Mouse (Mus musculus): Measurements from ENCODE around the gene Rufy3. TPM values are rescaled to one million over a fixed set of nuclear protein-coding genes. Genes with fewer than 3 reads are reported as not detected.

Gene Rufy3
- polyA plus RNA-seq, 1 experiment from 2014 or later: 9.2 TPM

DNA sequence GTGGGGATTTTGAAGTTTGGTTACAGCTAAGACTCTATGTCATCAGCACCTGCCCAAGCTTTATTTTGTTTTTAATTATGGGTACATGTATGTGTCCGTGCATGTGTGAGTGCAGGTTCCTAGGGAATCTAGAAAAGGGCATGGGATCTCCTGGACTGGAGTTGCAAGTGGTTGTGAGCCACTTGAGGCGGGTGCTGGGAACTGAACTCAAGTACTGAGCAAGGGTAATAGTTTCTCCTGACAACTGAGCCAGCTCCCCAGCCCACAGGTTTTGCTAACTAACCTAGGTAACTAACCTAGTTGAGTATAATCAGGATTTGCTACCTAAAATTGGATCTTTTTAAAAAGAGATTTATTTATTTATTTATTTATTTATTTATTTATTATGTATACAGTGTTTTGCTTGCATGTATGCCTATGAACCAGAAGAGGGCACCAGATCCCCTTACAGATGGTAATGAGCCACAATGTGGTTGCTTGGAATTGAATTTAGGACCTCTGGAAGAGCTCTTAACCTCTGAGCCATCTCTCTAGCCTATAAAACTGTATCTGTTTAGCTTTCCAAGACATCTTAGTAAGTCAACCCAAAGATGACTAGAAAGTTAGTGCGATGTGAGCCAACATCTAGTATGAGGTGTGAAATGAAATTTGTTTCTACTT lies 124.6 kb downstream of the Rufy3 start:
- Histone ChIP-seq H3K27ac (no peak overlapping the region), H3K27me3 (no peaks in the 10 kb centered on the region), H3K4me2 (no peak overlapping the region), H3K4me1 (replicated peaks) (peaks cover 11% of the 10 kb centered on the region), H3K4me3 (no peak overlapping the region), H3K9me3 (replicated peaks) (no peaks in the 10 kb centered on the region), H3K9ac (no peak overlapping the region), H3K36me3 (no peaks in the 10 kb centered on the region)
- ATAC-seq (replicated peaks; ENCODE audit: insufficient number of reproducible peaks, insufficient read depth, low FRiP score, low read depth): no peak
- WGBS: 72% methylated on average over 3 of the region's 3 CpGs

DNA sequence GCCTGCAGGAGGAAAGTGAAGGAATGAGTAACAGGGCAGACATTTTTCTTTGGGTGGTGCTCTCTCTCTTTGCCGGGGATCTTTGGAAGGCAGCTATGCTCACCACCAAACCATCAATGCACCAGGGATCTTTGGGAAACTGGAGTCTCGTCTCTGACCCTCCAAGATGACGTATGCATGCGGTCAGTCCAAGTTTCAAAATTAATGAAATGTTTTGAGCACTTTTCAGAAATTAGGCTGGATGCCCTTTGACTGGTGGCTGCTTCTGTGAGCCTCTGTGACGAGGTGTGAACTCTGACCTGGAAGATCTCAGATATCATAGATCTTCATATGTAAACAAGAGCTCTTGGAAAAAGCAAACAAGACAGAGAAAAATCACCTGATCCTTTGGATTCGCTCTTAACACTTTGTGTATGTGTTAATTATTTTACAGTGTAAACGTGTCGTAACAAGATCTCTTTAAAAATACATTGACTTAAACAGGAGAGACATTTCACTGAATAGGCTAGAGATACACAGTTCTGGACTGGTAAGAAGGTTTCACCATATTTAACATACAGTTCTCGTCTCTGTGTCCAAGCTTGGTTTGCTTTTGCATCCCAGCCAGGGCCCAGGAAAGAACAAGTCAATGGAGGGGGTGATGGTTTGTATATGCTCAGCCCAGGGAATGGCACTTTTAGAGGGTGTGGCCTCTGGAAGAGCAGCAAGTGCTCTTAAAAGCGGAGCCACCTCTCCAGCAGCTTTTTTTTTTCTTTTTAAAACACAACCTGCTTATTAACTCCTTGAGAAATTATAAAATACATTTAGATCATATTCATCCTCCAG lies 126.1 kb downstream of the Rufy3 start:
- H3K9me3 ChIP-seq (replicated peaks): no peaks in the 10 kb centered on the region
- H3K4me1 ChIP-seq (replicated peaks): 0 out of 2 replicates have a peak, but pooled peaks cover 4% of the 10 kb centered on the region
- H3K4me3 ChIP-seq: no peak overlapping the region
- no peak overlapping the region for H3K9ac ChIP-seq
- H3K4me2 ChIP-seq: no peak overlapping the region
- ATAC-seq (replicated peaks; ENCODE audit: insufficient number of reproducible peaks, insufficient read depth, low FRiP score, low read depth): no peak
- no peak overlapping the region for H3K27ac ChIP-seq
- no peaks in the 10 kb centered on the region for H3K27me3 ChIP-seq
- no peaks in the 10 kb centered on the region for H3K36me3 ChIP-seq
- WGBS: 71% methylated on average over 10 of the region's 10 CpGs

DNA sequence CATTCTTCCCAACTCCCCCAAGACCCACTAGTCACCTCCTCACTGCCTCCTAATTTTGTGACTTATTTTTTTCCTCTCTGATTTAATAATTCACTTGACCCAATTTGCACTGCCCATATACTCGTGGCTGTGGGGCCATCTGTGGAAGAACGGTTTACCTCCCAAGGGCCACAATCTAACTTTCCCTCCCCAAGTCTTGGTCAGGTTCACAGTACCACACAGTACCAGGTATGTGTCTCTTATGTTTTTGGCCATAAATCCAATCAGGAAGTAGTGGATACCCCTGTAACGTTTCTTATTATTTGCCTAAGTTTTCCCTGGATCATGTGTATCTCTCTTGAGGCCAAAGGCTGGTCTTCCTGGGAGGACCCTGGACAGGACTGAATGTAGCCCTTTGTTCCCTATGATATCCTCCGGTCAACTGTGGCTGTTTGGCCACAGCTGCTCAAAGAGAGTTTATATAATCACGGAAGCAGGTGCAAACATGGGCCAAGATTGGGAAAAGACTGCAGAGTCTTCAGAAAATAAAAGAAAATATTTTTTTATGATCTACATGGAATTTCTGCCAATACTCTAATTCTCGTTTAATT lies 126.8 kb downstream of the Rufy3 start:
- Histone ChIP-seq H3K27me3 (no peaks in the 10 kb centered on the region), H3K36me3 (no peaks in the 10 kb centered on the region), H3K4me3 (no peak overlapping the region), H3K9ac (no peak overlapping the region), H3K27ac (no peak overlapping the region), H3K4me1 (replicated peaks) (0 out of 2 replicates have a peak, but pooled peaks cover 3% of the 10 kb centered on the region), H3K9me3 (replicated peaks) (no peaks in the 10 kb centered on the region), H3K4me2 (no peak overlapping the region)
- WGBS: 76% methylated on average over 6 of the region's 6 CpGs
- ATAC-seq (replicated peaks; ENCODE audit: insufficient number of reproducible peaks, insufficient read depth, low FRiP score, low read depth): no peak

DNA sequence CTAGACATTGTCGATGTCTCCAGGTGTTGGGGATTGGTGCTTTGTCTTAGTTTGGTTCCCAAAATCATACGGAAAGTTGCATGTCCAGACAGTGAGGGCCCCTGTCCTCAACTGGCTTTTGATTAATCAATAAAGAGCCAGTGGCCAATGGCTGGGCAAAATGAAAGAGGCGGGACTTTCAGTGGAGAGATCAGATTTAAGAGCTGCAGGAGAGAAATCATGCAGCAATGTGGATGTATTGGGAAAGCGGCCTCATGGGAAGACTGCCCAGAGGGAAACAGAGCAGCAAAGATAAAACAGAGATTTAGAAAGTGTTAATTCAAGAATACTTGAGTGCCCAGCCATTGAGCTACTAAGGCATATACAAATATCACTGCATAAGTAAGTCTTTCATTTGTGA lies 127.7 kb downstream of the Rufy3 start:
- Histone ChIP-seq H3K9me3 (replicated peaks) (no peaks in the 10 kb centered on the region), H3K9ac (no peak overlapping the region), H3K4me2 (no peak overlapping the region), H3K27me3 (no peaks in the 10 kb centered on the region), H3K36me3 (no peaks in the 10 kb centered on the region), H3K4me3 (no peak overlapping the region), H3K27ac (no peak overlapping the region), H3K4me1 (replicated peaks) (0 out of 2 replicates have a peak, but pooled peaks cover 3% of the 10 kb centered on the region)
- 87% methylated on average over 4 of the region's 4 CpGs for WGBS
- no peak for ATAC-seq (replicated peaks; ENCODE audit: insufficient number of reproducible peaks, insufficient read depth, low FRiP score, low read depth)

DNA sequence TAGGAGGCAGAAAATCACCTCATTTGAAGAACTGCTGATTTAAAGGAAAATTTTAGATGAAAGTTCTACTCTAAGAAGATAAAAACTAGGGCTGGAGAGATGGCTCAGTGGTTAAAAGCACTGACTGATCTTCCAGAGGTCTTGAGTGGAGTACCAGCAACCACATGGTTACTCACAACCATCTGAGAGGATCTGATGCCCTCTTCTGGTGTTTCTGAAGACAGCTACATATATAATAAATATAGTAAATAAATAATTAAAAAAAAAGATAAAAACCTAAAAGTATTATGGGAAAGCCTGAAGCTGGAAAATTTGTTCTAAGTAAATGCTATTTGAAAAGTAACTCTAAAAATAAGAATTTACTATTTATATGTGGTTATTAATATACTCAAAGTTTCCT lies 128.2 kb downstream of the Rufy3 start:
- Histone ChIP-seq H3K9me3 (replicated peaks) (no peaks in the 10 kb centered on the region), H3K36me3 (no peaks in the 10 kb centered on the region), H3K27me3 (no peaks in the 10 kb centered on the region), H3K4me2 (no peak overlapping the region), H3K4me3 (no peak overlapping the region), H3K4me1 (replicated peaks) (0 out of 2 replicates have a peak, but pooled peaks cover 3% of the 10 kb centered on the region), H3K9ac (no peak overlapping the region), H3K27ac (no peak overlapping the region)
- ATAC-seq (replicated peaks; ENCODE audit: insufficient number of reproducible peaks, insufficient read depth, low FRiP score, low read depth): no peak

DNA sequence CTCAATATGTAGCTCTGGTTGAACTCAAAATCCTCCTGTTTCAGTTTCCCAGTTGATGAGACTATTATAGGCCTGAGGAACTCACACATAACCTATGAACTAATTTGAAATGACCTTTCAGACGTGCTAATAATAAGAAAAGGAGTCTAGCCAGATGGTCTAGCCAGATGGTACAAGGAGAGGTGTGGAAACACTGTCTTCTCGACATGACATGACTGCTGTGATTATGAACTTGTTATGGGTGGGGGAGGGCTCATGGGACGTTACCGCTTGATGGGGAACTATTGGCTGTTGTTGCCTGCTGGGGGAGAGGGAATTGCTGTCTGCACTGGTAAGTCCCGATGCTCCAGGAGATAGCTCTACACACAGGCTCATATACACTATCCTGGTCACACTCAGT lies 132.5 kb downstream of the Rufy3 start:
- no peaks in the 10 kb centered on the region for H3K9me3 ChIP-seq (replicated peaks)
- H3K27me3 ChIP-seq: no peaks in the 10 kb centered on the region
- no peak overlapping the region for H3K4me3 ChIP-seq
- no peaks in the 10 kb centered on the region for H3K36me3 ChIP-seq
- H3K4me2 ChIP-seq: no peak overlapping the region
- no peaks in the 10 kb centered on the region for H3K4me1 ChIP-seq (replicated peaks)
- H3K9ac ChIP-seq: no peak overlapping the region
- no peak for ATAC-seq (replicated peaks; ENCODE audit: insufficient number of reproducible peaks, insufficient read depth, low FRiP score, low read depth)
- H3K27ac ChIP-seq: no peak overlapping the region
- WGBS: 73% methylated on average over 5 of the region's 5 CpGs

DNA sequence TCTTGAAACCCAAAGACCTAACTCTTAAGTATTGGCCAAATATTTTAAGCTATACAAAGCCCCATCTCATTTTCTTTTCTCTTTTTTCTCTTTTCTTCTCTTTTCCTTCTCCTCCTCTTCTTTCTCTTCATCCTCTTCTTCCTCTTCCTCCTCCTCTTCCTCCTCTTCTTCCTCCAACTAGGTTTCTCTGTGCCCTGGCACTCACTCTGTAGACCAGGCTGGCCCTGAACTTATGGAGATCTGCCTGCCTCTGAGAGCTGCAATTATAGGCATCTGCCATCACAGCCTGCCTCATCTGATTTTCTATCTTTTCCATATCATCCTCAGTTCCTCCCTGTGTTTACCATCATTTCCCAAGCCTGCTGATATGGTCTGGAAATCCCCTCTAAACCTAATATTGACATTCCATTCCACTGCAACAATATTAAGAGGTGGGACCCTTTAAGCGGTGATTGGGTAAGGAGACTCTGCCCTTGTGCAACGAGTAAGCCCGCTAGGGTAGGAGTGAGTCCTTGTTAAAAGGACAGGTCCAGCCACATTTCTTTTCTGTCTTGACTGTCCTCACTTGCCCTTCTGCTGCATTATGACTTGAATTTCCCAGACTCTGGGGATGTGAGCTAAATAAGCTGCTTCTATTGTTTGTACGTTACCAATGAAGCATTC lies 134.5 kb downstream of the Rufy3 start:
- no peaks in the 10 kb centered on the region for H3K27me3 ChIP-seq
- no peaks in the 10 kb centered on the region for H3K36me3 ChIP-seq
- H3K27ac ChIP-seq: no peak overlapping the region
- H3K4me2 ChIP-seq: no peak overlapping the region
- H3K4me1 ChIP-seq (replicated peaks): no peaks in the 10 kb centered on the region
- WGBS: 65% methylated on average over 4 of the region's 4 CpGs
- no peak overlapping the region for H3K9ac ChIP-seq
- no peak for ATAC-seq (replicated peaks; ENCODE audit: insufficient number of reproducible peaks, insufficient read depth, low FRiP score, low read depth)
- H3K9me3 ChIP-seq (replicated peaks): no peaks in the 10 kb centered on the region
- no peak overlapping the region for H3K4me3 ChIP-seq

Other genes starting within 250 kb of the Rufy3 start
- gene Prol1, start 247.7 kb upstream of the Rufy3 start, polyA plus RNA-seq (2015; fragmentation: Nextera tagmentation; extraction: Ambion mirVana): not detected in 2 replicates
- not detected in 2 replicates for gene Amtn, start 188.9 kb upstream of the Rufy3 start, polyA plus RNA-seq (2015; fragmentation: Nextera tagmentation; extraction: Ambion mirVana)
- not detected in 2 replicates for gene Ambn, start 109.0 kb upstream of the Rufy3 start, polyA plus RNA-seq (2015; fragmentation: Nextera tagmentation; extraction: Ambion mirVana)
- gene Enam, start 77.1 kb upstream of the Rufy3 start, polyA plus RNA-seq (2015; fragmentation: Nextera tagmentation; extraction: Ambion mirVana): 0.03 TPM in 1 of 2 replicates, not detected in the other
- gene Jchain, start 37.1 kb upstream of the Rufy3 start, polyA plus RNA-seq (2015; fragmentation: Nextera tagmentation; extraction: Ambion mirVana): 0.09 and 0.13 TPM in 2 replicates
- 44.1 and 45.1 TPM in 2 replicates for gene Utp3, start 10.6 kb upstream of the Rufy3 start, polyA plus RNA-seq (2015; fragmentation: Nextera tagmentation; extraction: Ambion mirVana)
- 67.4 and 71.0 TPM in 2 replicates for gene Grsf1, start 111.1 kb downstream of the Rufy3 start, polyA plus RNA-seq (2015; fragmentation: Nextera tagmentation; extraction: Ambion mirVana)
- 15.5 and 15.7 TPM in 2 replicates for gene Mob1b, start 155.8 kb downstream of the Rufy3 start, polyA plus RNA-seq (2015; fragmentation: Nextera tagmentation; extraction: Ambion mirVana)
- 27.6 and 31.9 TPM in 2 replicates for gene Dck, start 200.0 kb downstream of the Rufy3 start, polyA plus RNA-seq (2015; fragmentation: Nextera tagmentation; extraction: Ambion mirVana)